Mouse (Mus musculus) neutrophil, adult 5-6 weeks (primary cell): ENCODE measurements around the gene Aipl1. TPM values are rescaled to one million over a fixed set of nuclear protein-coding genes. Genes with fewer than 3 reads are reported as not detected.

Experiments used
- ATAC-seq: fragments of 151-379, 151-347 bp; 2 replicates; pipeline ENCODE4 v1.8.0; 2017; ENCODE audit warnings: mild to moderate bottlenecking, moderate TSS enrichment; ENCODE audit not compliant: insufficient number of reproducible peaks, poor library complexity, low FRiP score, severe bottlenecking; ENCODE audit errors: extremely low read depth
- total RNA-seq: library from RNA; stranded (forward); fragments of 200-1000 nt; gene quantifications from 2 replicates; pipeline ENCODE4 v1.2.3, GENCODE M21; 2017

Gene Aipl1
- total RNA-seq, 1 experiment from 2014 or later = not detected

DNA sequence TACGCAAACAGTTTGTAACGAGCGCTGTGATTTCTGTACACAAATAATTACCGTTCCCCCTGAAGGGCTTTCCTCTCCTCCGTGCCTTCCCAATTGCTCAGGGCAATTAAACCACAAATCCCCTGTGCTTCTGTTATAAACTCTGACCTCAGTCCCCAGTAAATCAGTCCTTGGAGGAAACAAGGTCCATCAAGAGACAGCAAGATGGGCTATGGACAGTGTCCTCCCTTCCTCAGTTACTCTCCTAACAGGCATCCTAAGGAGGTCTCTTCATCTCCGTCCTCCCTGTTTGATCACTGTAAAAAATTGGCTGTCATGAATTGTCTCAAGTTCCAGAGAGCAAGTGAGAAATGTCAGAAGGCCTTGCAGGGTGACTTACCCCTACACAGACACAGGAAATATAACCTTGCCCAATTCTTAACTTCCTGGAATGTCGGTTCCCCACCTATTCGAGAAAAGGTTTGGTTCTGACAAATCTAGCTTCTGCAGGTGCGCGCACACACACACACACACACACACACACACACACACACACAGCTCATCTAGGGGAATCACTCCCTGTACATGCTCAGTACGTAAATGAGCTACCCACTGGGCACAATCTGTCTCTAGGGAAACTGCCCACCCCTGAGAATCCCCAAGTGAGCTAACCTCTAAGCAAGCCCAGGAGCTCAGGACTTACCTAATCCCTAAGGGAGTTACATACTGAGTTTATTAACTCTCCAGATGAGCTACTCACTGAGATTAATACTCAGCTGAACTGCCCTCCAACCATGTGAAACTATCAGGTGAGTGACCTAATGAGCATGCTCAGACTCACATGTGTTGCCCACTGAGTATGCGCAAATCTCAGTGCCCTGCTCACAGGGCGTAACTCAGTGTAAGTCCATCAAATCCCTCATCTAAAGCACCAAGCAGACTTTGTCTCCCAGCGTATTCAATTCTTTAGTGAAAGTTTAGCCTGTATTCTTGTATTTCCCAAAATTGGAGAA, 49.9 kb downstream of the Aipl1 start:
- ATAC-seq = no peak

DNA sequence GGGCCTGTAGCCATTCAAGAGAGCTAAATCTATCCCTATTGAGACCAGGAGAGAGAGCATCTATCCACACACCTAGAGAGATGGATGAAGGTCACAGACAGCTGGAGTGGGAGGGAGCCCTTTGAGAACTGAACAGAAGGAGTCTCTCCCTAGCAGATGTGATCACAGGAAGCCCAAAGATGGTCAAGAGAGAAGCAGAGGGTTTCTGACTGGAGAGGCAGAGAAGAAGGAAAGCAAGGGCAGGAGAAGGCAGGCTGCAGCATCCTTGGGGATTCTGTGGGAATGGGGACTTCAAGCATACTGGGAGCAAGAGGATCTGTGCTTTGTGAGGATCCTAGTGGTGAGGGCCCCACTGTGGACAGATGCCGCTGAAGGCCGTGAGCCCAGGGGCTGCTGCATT, 51.5 kb downstream of the Aipl1 start:
- no peak for ATAC-seq

GRCm38 (mm10) chr11:71985101-71985711, 52.1 kb downstream of the Aipl1 start:
- no peak for ATAC-seq

DNA sequence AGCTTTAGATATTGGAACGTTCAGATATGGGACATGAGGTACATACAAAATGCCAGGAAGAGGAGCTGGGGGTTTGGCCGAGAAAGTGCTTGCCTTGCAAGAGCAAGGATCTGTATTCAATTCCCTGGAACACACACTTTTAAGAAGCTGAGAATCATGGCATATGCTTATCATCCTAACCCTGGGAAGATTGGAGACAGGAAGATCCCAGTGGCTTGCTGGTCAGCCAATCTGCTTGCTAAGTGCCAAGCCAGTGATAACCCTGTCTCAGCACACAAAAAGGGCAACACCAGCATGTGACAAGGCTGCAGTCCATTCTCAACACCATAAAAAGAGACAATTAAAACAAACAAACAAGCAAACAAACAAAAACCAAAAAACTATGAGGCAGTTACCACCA, 53.2 kb downstream of the Aipl1 start:
- no peak for ATAC-seq

Other genes with a start within 250 kb of the Aipl1 start
- not detected in 2 replicates for gene Pimreg, start 4.5 kb upstream of the Aipl1 start, total RNA-seq
- 0.12 TPM in 1 of 2 replicates, not detected in the other for gene Pitpnm3, start 98.3 kb upstream of the Aipl1 start, total RNA-seq
- gene Gm43951, start 169.3 kb upstream of the Aipl1 start, total RNA-seq = 0.74 and 2.2 TPM in 2 replicates
- 19.3 and 25.4 TPM in 2 replicates for gene 4933427D14Rik, start 169.9 kb upstream of the Aipl1 start, total RNA-seq
- gene Txndc17, start 170.0 kb upstream of the Aipl1 start, total RNA-seq = 26.3 and 28.5 TPM in 2 replicates
- 25.2 and 30.3 TPM in 2 replicates for gene Med31, start 178.1 kb upstream of the Aipl1 start, total RNA-seq
- gene Slc13a5, start 229.7 kb upstream of the Aipl1 start, total RNA-seq = 0.23 TPM in 1 of 2 replicates, not detected in the other